Mouse (Mus musculus): ENCODE results near the gene Mrps26.
A peak's percentile ranks its signal among the peaks of the same experiment; 100 is the strongest.

Gene Mrps26

DNA sequence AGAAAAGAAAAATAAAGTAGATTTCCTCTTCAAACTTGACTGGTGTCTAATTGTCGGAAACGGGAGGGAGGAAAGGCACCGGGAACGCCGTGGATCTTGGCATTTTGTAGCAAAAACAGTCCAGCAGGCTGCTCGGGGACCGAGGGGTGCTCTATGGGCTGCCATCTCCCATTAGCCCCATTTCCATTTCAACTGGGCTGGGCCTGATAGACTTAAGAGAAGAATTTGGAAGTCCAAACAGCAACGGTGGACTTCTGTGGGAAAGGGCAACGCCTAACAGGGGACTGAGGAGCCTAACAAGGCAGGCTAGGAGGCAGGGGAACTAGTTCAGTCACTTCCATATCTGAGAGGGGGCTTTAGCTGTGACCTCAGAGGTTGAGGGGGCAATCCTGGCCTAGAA is 13.5 kb downstream of the Mrps26 start:
- DNase-seq: no peak

DNA sequence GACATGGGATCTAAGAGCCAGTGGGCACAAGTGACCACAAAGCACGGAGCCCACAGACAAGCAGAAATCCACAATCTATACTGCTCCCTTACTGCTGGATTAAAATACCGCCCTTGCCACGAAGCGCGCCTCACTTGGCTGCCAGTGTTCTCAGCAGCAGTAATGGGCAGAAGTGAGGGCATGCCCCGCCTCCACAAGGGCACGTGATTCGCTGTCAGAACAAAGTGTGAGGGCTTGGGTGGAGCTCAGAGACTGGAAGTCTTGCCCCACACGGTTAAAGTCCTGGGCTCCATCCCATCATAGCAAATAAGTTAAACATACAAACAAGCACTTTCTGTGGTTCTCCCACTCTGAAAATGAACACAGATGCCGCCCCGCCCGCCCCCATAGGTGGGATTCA is 14.1 kb downstream of the Mrps26 start:
- peak; percentile 48 for DNase-seq

DNA sequence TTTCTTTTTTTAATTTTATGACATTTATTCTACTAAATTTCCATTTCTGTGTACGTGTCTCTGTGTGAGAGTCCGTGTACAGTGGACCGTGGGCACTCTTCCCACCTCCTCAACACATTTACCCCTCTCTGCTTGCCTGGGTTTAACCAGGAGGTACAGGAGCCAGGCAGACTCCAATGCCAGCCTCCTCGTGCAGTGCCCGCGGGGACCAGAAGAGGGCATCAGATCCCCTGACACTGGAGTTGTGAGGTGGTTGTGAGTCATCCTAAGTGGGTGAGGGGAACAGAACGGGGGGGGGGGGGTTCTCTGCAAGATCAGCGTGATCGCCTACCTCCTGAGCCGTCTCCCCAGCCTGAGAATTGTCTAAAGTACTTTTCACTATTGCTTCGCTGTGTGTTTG is 14.6 kb downstream of the Mrps26 start:
- DNase-seq: peak; percentile 70

DNA sequence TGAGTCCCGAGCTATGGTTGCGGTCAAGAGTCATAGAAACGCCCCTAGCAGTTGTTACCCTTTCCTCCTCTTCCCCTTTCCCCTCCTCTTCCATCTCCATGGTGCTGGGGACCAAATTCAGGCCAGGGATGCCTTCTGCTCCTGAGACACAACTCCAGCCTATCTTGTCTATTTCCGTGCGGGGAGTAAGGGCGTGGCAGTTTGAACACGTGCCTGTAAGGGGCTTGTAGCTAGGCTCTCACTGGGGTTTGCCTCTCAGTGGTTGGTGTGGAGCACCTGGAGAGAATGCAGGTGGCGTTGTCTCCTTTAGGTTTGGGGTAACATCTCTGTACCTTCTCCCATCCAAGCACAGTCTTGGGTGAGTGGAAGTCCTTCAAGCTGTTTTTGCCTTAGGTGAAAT is 16.2 kb downstream of the Mrps26 start:
- DNase-seq: no peak

GRCm38 (mm10) chr2:130581201-130581600 is 17.7 kb downstream of the Mrps26 start:
- DNase-seq: no peak

GRCm38 (mm10) chr2:130582552-130582951 is 19.0 kb downstream of the Mrps26 start, which contains the start of gene Avp:
Gene Avp, minus strand, starts transcription at chr2:130582554.
- no peak for DNase-seq

DNA sequence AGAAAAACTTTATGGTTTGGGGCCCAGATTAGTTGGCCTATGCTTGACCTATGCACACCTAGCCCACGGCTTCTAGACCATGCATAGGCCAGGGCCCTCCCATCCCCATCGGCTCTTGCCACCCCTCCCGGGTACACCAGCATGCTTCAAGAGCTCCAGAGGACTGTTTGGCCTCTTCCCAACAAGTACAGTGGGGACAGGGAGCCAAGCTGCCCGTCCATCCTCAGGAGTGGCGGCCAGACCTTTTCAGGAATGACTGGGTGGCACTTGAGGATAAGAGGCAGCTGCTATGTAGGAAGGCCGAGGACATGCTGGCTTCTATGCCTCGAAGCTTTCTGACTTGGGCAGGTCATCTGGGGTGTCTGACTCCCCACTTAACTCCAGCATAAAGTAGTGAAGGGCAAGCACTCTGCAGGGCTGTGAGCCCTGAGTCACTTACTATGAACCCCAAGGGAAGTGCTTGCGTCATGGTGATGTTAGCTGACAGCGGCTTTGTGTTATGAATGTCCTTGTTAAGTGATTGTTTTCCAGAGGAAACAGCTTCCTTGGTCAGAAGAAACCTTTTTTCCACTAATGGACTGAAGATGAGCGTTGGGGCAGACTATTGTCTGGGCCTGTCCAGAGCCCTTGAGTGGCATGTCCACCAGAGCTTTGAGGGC is 20.5 kb downstream of the Mrps26 start:
- DNase-seq: peak; percentile 44

DNA sequence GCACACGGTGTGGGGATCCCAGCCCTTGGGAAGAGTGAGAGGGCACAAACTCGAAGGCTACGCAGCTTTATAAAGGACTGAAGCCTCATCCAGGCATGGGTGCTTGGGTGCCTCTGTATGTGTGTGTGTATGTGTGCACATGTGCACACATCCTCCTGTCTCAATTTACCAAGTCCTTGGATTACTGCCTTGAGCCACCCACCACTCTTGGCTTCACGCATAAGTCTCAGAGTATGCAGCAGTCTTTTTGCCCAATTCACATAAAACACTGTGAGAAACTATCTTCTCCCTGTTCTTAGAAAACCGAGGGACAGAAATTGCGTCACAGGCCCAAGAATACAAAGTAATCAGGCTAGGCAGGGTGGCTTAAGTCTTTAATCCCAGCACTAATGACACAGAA is 22.5 kb downstream of the Mrps26 start:
- no peak for DNase-seq

DNA sequence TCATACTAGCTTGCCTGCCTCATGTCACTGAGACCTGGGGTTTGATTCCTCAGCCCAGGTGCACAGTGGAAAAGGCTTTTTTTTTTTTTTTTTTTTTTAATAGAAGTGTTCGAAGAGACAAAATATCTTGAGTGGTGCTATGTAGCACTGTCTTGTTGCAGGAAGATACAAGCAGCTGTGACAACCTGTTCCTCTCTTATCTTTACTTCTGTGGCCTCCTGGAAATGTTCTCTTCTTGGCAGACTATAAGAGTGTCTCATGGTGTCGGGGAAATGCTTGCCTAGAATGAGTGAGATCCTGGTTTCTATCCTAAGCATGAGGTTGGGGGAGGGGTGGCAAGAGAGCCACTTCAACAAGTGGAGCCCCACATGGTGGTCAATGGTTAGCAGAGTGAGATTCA is 24.8 kb downstream of the Mrps26 start:
- DNase-seq: no peak

GRCm38 (mm10) chr2:130589157-130589556 is 25.6 kb downstream of the Mrps26 start:
- no peak for DNase-seq

GRCm38 (mm10) chr2:130589761-130590160 is 26.2 kb downstream of the Mrps26 start:
- DNase-seq: no peak

DNA sequence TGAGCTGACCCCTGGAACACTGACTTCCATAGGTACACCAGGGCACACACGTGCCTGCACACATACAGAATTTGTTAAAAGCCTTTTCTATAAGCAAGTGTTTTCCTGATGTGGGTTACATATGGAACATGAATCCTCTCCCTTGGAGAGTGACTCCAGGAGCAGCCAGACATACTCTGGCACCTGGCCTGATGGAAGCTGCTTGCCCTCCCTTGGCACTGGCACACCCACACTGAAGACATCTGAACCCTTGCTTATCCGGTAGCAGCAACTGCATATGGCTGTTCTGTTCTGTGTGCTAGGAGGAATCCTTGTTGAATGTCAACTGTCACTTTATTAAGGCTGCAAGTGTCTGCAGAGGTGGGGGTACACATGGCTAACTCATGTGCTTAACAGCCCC is 27.5 kb downstream of the Mrps26 start:
- DNase-seq: no peak

DNA sequence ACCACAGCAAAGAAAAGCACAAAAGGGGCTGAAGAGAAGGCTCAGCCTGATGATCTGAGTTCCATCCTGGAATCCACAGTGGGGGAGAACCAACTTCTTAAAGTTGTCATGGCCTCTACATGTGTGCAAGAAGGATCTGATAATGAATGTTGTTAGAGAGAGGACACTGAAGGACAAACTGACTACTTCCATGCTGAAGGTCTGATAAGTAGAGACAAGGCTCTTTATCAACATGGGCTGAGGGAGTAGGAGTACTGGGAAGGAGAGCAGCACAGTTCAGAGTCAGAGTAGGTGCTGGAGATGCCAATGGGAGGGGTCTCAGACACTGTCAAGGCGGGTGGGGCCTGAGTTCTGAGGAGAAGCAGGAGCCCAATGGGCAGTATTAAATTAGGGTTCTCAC is 32.1 kb downstream of the Mrps26 start:
- no peak for DNase-seq

DNA sequence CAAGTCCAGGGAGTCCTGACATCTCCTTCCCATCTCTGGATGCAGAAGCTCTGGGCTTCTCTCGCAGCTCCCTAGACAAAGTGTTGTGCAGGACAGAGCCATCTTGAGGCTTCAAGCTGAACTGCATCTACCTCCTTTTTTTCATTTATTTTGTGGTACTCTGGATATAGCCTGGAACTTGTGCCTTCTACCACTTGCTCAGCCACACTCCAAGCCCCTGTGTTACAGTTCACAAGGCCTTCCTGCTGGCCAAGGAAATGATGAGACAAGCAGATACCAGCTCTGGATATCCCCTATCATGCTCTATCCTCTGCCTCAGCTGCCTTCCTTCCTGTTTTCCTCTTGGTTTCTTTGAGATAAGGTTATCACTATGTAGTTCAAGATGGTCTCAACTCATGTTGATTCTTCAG is 34.1 kb downstream of the Mrps26 start:
- peak; percentile 24 for DNase-seq

DNA sequence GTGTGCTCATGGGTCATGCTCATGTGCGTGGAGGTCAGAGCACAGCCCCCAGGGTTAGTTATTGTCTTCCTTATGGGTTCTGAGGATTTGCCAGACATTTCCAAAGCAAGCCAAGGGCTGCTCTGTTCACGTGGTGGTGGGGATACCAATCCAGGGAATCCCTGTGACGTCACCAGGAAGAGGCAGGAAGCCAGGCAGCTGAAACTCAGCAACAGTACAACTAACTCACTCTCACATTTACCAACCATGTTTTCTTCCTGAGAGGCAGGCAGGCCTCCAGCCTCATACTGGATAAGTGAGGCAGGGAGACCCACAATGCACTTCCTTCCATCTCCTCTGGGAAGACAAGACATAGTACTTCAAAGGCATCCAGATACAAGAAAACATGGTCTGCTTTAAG is 34.9 kb downstream of the Mrps26 start:
- no peak for DNase-seq

GRCm38 (mm10) chr2:130602195-130602594 is 38.7 kb downstream of the Mrps26 start:
- DNase-seq: peak; percentile 38

GRCm38 (mm10) chr2:130613091-130613490 is 49.5 kb downstream of the Mrps26 start:
- peak; percentile 23 for DNase-seq

All from lung, postnatal 14 days (tissue).